Mouse (Mus musculus) heart, embryonic 16.5 days (tissue): ENCODE measurements around the gene Wwtr1. TPM values are rescaled to one million over a fixed set of nuclear protein-coding genes. Genes with fewer than 3 reads are reported as not detected.
A peak's percentile ranks its signal among the peaks of the same experiment; 100 is the strongest.

Source experiments
- ATAC-seq: fragments of 200-750 bp; cut with Nextera tagmentation; replicated peaks from 2 replicates; pipeline ENCODE4 v1.8.0; 2017; ENCODE audit warnings: moderate number of reproducible peaks; ENCODE audit not compliant: insufficient read depth, low FRiP score; ENCODE audit errors: extremely low read depth
- H3K27ac ChIP-seq: fragments of 300-500 bp; sonication (generic); 2 replicates; pipeline ENCODE4 v1.5.1; 2014; ENCODE audit warnings: mild to moderate bottlenecking, low read length, control low read depth, moderate library complexity
- H3K27me3 ChIP-seq: fragments of 300-500 bp; sonication (generic); 2 replicates; pipeline ENCODE4 v1.6.1; 2014; ENCODE audit warnings: low read length, mixed read lengths; ENCODE audit not compliant: control insufficient read depth, insufficient read depth
- H3K36me3 ChIP-seq: fragments of 300-500 bp; sonication (generic); 2 replicates; pipeline ENCODE4 v1.6.1; 2014; ENCODE audit not compliant: control insufficient read depth, insufficient read depth
- H3K4me1 ChIP-seq: fragments of 300-500 bp; sonication (generic); 2 replicates; pipeline ENCODE4 v1.6.1; 2014; ENCODE audit warnings: low read length, mixed read lengths; ENCODE audit not compliant: control insufficient read depth, insufficient read depth
- H3K4me2 ChIP-seq: fragments of 300-500 bp; sonication (generic); 2 replicates; pipeline ENCODE4 v1.6.1; 2014; ENCODE audit warnings: low read depth, mild to moderate bottlenecking, control low read depth, low read length
- H3K4me3 ChIP-seq: fragments of 300-500 bp; sonication (generic); 2 replicates; pipeline ENCODE4 v1.5.1; 2014; ENCODE audit warnings: mild to moderate bottlenecking, control low read depth, low read length
- H3K9ac ChIP-seq: fragments of 300-500 bp; sonication (generic); 2 replicates; pipeline ENCODE4 v1.6.1; 2014; ENCODE audit warnings: low read length, control low read depth
- H3K9me3 ChIP-seq: fragments of 300-500 bp; sonication (generic); replicated peaks from 2 replicates; pipeline ENCODE4 v1.6.1; 2016; ENCODE audit warnings: low read length; ENCODE audit not compliant: control insufficient read depth
- WGBS: fragments of 180-500 bp; shearing (Covaris S2); extraction: QIAGEN DNeasy Blood & Tissue Kit; methylation state at CpG from one replicate; pipeline ENCODE4 v1.1.7; 2014; 5-methylcytosine and 5-hydroxymethylcytosine counted together
- polyA plus RNA-seq: library from polyadenylated mRNA; unstranded; fragments of >200 nt; fragmentation: Nextera tagmentation; extraction: Ambion mirVana; gene quantifications from 2 replicates; pipeline ENCODE4 v1.2.1, GENCODE M21; 2015

Gene Wwtr1
- polyA plus RNA-seq, 1 experiment from 2014 or later, result 17.7 TPM

- Histone ChIP-seq H3K9me3 (no peaks in the 10 kb centered on the region), H3K4me2 (peak overlapping the region; percentile 21; the same call in 1 of the 2 replicates), H3K4me3 (no peak overlapping the region), H3K4me1 (peaks cover 19% of the 10 kb centered on the region), H3K27ac (peak overlapping the region; percentile 37), H3K27me3 (no peaks in the 10 kb centered on the region), H3K9ac (no peak overlapping the region), H3K36me3 (no peaks in the 10 kb centered on the region)
- peak; percentile 92 for ATAC-seq
- 36% methylated on average over 8 of the region's 8 CpGs for WGBS
Observed at GRCm38 (mm10) chr3:57487455-57488153, 88.1 kb downstream of the Wwtr1 start.

DNA sequence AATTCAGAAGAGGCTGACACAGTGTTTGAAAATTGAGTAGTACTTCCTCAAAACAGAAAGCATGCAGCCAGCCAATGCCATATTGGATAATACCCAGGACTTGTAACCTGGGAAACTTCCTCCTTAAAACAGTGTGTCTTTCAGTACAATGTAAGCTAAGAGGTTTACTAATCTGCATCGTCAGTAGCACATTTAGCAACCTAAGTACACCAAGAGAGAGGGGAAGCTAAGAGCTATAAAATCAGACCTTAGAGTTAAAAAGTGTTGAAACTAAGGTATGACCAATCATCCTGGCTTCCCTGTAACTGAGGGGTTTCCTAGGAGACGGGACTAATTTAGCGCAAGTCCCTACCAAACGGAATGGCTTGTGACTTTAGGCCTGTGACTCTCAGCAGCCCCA lies 89.6 kb downstream of the Wwtr1 start:
- H3K4me3 ChIP-seq, result no peak overlapping the region
- ATAC-seq, result no peak
- peaks cover 23% of the 10 kb centered on the region for H3K4me1 ChIP-seq
- 82% methylated on average over 4 of the region's 4 CpGs for WGBS
- no peak overlapping the region for H3K27ac ChIP-seq
- no peak overlapping the region for H3K4me2 ChIP-seq
- H3K9ac ChIP-seq, result no peak overlapping the region
- no peaks in the 10 kb centered on the region for H3K36me3 ChIP-seq
- no peaks in the 10 kb centered on the region for H3K9me3 ChIP-seq
- H3K27me3 ChIP-seq, result no peaks in the 10 kb centered on the region

DNA sequence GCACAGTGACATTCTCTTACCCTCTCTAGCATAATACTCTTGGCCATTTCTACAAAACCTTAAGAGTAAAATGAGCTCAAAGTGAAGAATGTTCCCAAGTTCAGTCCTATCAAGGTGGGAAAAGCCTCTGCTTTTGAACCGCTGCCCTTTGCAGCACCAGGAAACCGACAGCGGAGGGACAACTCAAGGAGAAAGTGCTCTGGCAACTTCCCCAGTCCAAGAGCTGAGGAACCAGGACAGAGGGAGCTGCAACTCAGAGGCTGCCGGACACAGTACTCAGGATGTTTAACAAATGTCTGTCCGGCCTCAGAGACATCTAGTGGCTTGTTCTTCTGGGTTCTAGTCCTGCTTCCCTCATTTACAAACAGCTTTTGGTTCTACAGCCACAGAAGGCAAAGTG lies 93.7 kb downstream of the Wwtr1 start:
- H3K4me2 ChIP-seq, result no peak overlapping the region
- peaks cover 10% of the 10 kb centered on the region for H3K4me1 ChIP-seq
- no peaks in the 10 kb centered on the region for H3K9me3 ChIP-seq
- H3K36me3 ChIP-seq, result peaks cover 4% of the 10 kb centered on the region; the same call in 1 of the 2 replicates
- ATAC-seq, result no peak
- 69% methylated on average over 5 of the region's 5 CpGs for WGBS
- H3K4me3 ChIP-seq, result no peak overlapping the region
- no peak overlapping the region for H3K27ac ChIP-seq
- no peaks in the 10 kb centered on the region for H3K27me3 ChIP-seq
- no peak overlapping the region for H3K9ac ChIP-seq

- Histone ChIP-seq H3K27me3 (no peaks in the 10 kb centered on the region), H3K36me3 (peaks cover 12% of the 10 kb centered on the region), H3K27ac (no peak overlapping the region), H3K9me3 (no peaks in the 10 kb centered on the region), H3K4me2 (no peak overlapping the region), H3K9ac (no peak overlapping the region), H3K4me3 (no peak overlapping the region), H3K4me1 (peaks cover 4% of the 10 kb centered on the region; the same call in 1 of the 2 replicates)
- ATAC-seq, result no peak
- 69% methylated on average over 4 of the region's 4 CpGs for WGBS
Observed at GRCm38 (mm10) chr3:57480640-57481039, 95.1 kb downstream of the Wwtr1 start.

DNA sequence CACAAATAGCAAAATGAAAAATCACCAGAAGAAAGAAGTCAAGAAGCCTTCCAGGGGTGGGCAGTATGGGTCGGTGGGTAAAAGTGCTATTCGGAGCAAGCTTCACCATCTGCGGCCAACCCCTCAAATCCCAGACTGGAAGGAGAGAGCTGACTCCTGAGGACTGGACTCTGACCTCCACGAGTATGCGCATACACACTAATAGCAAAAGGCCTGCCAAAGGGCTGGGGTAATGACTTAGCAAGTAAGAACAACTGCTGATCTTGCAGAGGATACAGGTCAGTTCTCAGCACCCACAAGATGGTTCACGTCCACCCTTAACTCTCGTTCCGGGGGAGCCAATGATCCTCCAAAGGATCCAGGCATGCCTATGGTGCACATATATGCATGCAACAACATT lies 101.3 kb downstream of the Wwtr1 start:
- Histone ChIP-seq H3K9me3 (no peaks in the 10 kb centered on the region), H3K9ac (no peak overlapping the region), H3K27ac (no peak overlapping the region), H3K27me3 (no peaks in the 10 kb centered on the region), H3K4me3 (no peak overlapping the region), H3K4me2 (no peak overlapping the region), H3K36me3 (peaks cover 12% of the 10 kb centered on the region), H3K4me1 (peaks cover 24% of the 10 kb centered on the region)
- 90% methylated on average over 8 of the region's 8 CpGs for WGBS
- ATAC-seq, result no peak

DNA sequence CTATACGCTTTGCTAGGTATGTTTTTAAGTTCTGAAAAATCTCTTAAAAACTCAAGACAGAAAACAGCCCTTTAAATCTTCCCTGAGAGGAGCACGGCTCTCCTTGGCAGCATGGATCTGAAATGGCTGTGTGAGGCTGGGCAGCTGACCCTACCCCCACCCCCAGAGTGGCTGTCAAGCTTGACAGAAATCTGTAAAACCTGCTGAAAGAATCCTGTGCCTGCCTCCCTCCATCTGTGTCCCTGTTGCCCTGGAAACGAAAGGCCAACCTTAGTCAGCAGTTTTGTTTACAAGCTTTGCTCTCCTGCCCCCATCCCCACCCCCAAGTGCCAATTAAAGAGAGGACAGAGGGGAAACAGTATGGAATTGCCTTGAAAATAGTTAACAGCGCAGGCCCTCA lies 103.3 kb downstream of the Wwtr1 start:
- peaks cover 24% of the 10 kb centered on the region for H3K4me1 ChIP-seq
- no peak overlapping the region for H3K9ac ChIP-seq
- no peaks in the 10 kb centered on the region for H3K27me3 ChIP-seq
- H3K4me2 ChIP-seq, result no peak overlapping the region
- H3K36me3 ChIP-seq, result peaks cover 12% of the 10 kb centered on the region
- ATAC-seq, result no peak
- H3K4me3 ChIP-seq, result no peak overlapping the region
- H3K27ac ChIP-seq, result no peak overlapping the region
- 43% methylated on average over 4 of the region's 4 CpGs for WGBS
- no peaks in the 10 kb centered on the region for H3K9me3 ChIP-seq

DNA sequence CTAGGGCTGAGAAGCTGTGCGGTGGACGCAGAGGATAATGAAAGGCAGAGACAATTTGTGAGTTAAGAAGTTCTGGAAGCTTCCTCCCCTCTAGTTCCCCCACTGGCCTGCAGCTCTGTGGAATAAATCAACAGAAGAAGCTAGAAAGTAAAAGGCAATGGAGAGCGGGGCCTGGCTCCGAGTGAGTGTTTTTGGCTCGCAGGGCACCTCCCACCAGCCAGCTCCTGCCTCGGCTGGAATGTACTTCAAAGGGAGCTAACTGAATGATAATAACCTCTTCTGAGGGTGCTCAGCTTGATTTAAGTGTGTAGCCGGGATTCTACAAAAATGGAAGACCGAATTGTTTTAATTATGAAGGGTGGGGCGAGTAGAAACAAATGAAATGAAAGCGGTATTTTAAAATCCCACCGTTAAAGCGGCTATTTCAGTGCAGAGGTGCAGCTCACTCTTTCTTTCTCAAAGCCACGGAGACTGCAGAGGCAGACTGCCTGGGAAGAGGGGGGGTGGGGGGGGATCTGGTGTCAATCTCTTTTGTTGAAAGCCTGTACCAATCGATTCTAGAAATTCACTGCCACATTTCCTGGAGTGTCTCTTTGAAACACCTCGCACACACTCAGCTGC lies 104.6 kb downstream of the Wwtr1 start:
- Histone ChIP-seq H3K36me3 (peaks cover 3% of the 10 kb centered on the region), H3K27ac (peak overlapping the region; percentile 81), H3K4me3 (peak overlapping the region; percentile 31), H3K9me3 (no peaks in the 10 kb centered on the region), H3K4me1 (peaks cover 24% of the 10 kb centered on the region), H3K4me2 (peak overlapping the region; percentile 62), H3K27me3 (no peaks in the 10 kb centered on the region), H3K9ac (peak overlapping the region; percentile 60)
- ATAC-seq, result peak; percentile 65
- 12% methylated on average over 15 of the region's 15 CpGs for WGBS

DNA sequence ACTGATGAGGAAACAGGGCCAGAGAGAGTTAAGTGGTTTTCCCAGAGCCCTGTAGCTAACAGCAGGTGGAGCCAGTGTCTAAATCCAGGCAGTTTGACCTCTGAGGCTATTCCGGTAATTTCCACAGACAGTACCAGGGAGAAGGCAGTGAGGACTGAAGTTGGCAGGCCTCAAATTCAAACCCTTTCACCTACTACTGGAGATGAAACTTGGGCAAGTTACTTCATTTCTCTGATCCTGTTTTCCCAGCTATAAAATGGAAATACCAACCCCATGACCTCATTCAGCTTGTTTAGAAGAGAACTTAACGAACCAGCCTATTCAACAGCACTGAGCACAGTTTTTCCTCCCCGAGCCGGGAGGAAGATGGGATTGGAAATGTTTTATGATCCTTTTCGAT lies 105.4 kb downstream of the Wwtr1 start:
- no peaks in the 10 kb centered on the region for H3K27me3 ChIP-seq
- peaks cover 24% of the 10 kb centered on the region for H3K4me1 ChIP-seq
- 23% methylated on average over 5 of the region's 5 CpGs for WGBS
- peak overlapping the region; percentile 60 for H3K9ac ChIP-seq
- H3K9me3 ChIP-seq, result no peaks in the 10 kb centered on the region
- peak; percentile 66; the same call in 1 of the 2 replicates for ATAC-seq
- no peak overlapping the region for H3K4me3 ChIP-seq
- peak overlapping the region; percentile 81 for H3K27ac ChIP-seq
- H3K4me2 ChIP-seq, result peak overlapping the region; percentile 62
- H3K36me3 ChIP-seq, result no peaks in the 10 kb centered on the region; the same call in 1 of the 2 replicates

- no peaks in the 10 kb centered on the region for H3K9me3 ChIP-seq
- WGBS, result 85% methylated on average over 3 of the region's 3 CpGs
- H3K36me3 ChIP-seq, result no peaks in the 10 kb centered on the region; the same call in 1 of the 2 replicates
- no peak overlapping the region for H3K4me3 ChIP-seq
- H3K27me3 ChIP-seq, result no peaks in the 10 kb centered on the region
- peaks cover 24% of the 10 kb centered on the region for H3K4me1 ChIP-seq
- no peak for ATAC-seq
- H3K27ac ChIP-seq, result no peak overlapping the region
- H3K9ac ChIP-seq, result no peak overlapping the region
- H3K4me2 ChIP-seq, result no peak overlapping the region
Observed at GRCm38 (mm10) chr3:57469325-57469724, 106.4 kb downstream of the Wwtr1 start.
